Mouse (Mus musculus) megakaryocyte, embryonic 14.5 days (primary cell): ENCODE measurements around the gene Kctd21.

ENCODE experiments used
- FLI1 ChIP-seq: IDR thresholded peaks from 2 replicates; pipeline ENCODE4 v1.6.1; 2012; ENCODE audit warnings: low read length, inconsistent platforms, mixed read lengths
- GATA1 ChIP-seq: IDR thresholded peaks from 3 replicates; pipeline ENCODE4 v1.6.1; 2012; ENCODE audit warnings: mixed read lengths, low read length, inconsistent platforms, borderline replicate concordance

GRCm38 (mm10) chr7:97313364-97313995 lies 18.6 kb upstream of the Kctd21 start:
- no peak for TF ChIP-seq GATA1
- no peak for TF ChIP-seq FLI1
